Mouse (Mus musculus) right cerebral cortex, adult 18-20 months (tissue): ENCODE data around the gene Map1b.

ENCODE experiments used
- DNase-seq: peaks from one replicate; pipeline ENCODE4 v3.0.0; 2022; ENCODE audit warnings: mixed read lengths

Gene Map1b

GRCm38 (mm10) chr13:99516448-99516881 lies at the start of gene Map1b:
Gene Map1b, minus strand, starts transcription at chr13:99516540.
- DNase-seq: peak; percentile 87

- DNase-seq: no peak
These were observed 48.0 kb upstream of the Map1b start for GRCm38 (mm10) chr13:99564346-99564745.

GRCm38 (mm10) chr13:99563021-99563420 lies 46.7 kb upstream of the Map1b start:
- DNase-seq: no peak

GRCm38 (mm10) chr13:99561843-99562550 lies 45.7 kb upstream of the Map1b start:
- DNase-seq: no peak

GRCm38 (mm10) chr13:99560674-99561639 lies 44.6 kb upstream of the Map1b start:
- no peak for DNase-seq

GRCm38 (mm10) chr13:99558216-99558906 lies 42.0 kb upstream of the Map1b start:
- no peak for DNase-seq

GRCm38 (mm10) chr13:99557813-99558212 lies 41.5 kb upstream of the Map1b start:
- DNase-seq: no peak

GRCm38 (mm10) chr13:99557331-99557730 lies 41.0 kb upstream of the Map1b start:
- DNase-seq: no peak

- DNase-seq: no peak
These were observed 38.6 kb upstream of the Map1b start for GRCm38 (mm10) chr13:99554960-99555359.

GRCm38 (mm10) chr13:99554466-99554865 lies 38.1 kb upstream of the Map1b start:
- no peak for DNase-seq

- no peak for DNase-seq
These were observed 36.0 kb upstream of the Map1b start for GRCm38 (mm10) chr13:99552381-99552780.

GRCm38 (mm10) chr13:99550679-99551369 lies 34.5 kb upstream of the Map1b start:
- peak; percentile 23 for DNase-seq

GRCm38 (mm10) chr13:99550060-99550459 lies 33.7 kb upstream of the Map1b start:
- DNase-seq: no peak

- no peak for DNase-seq
These were observed 33.2 kb upstream of the Map1b start for GRCm38 (mm10) chr13:99549584-99549983.

GRCm38 (mm10) chr13:99546832-99547231 lies 30.5 kb upstream of the Map1b start:
- no peak for DNase-seq

GRCm38 (mm10) chr13:99545201-99545600 lies 28.9 kb upstream of the Map1b start:
- DNase-seq: no peak

- no peak for DNase-seq
These were observed 25.3 kb upstream of the Map1b start for GRCm38 (mm10) chr13:99541429-99542267.

- DNase-seq: no peak
These were observed 22.9 kb upstream of the Map1b start for GRCm38 (mm10) chr13:99539288-99539687.

- DNase-seq: no peak
These were observed 22.5 kb upstream of the Map1b start for GRCm38 (mm10) chr13:99538851-99539250.

- DNase-seq: no peak
These were observed 21.7 kb upstream of the Map1b start for GRCm38 (mm10) chr13:99537908-99538513.

- DNase-seq: peak; percentile 32
These were observed 12.1 kb upstream of the Map1b start for GRCm38 (mm10) chr13:99528456-99528855.
